Mouse (Mus musculus) hindbrain, embryonic 16.5 days (tissue): Measurements from ENCODE around the gene Rps12. TPM values are rescaled to one million over a fixed set of nuclear protein-coding genes. Genes with fewer than 3 reads are reported as not detected.
A peak's percentile ranks its signal among the peaks of the same experiment; 100 is the strongest.

Experiments
- ATAC-seq: fragments of 200-750 bp; cut with Nextera tagmentation; 2 replicates; pipeline ENCODE4 v1.8.0; 2017; ENCODE audit warnings: moderate TSS enrichment, moderate library complexity
- H3K27ac ChIP-seq: fragments of 300-500 bp; sonication (generic); 2 replicates; pipeline ENCODE4 v1.5.1; 2014; ENCODE audit warnings: low read depth, mild to moderate bottlenecking, control low read depth, low read length, moderate library complexity
- H3K27me3 ChIP-seq: fragments of 300-500 bp; sonication (generic); replicated peaks from 2 replicates; pipeline ENCODE4 v1.6.1; 2014; ENCODE audit warnings: low read length; ENCODE audit not compliant: control insufficient read depth, insufficient read depth
- H3K36me3 ChIP-seq: fragments of 300-500 bp; sonication (generic); 2 replicates; pipeline ENCODE4 v1.6.1; 2014; ENCODE audit warnings: mild to moderate bottlenecking, low read length, moderate library complexity, mixed read lengths; ENCODE audit not compliant: control insufficient read depth, insufficient read depth
- H3K4me1 ChIP-seq: fragments of 300-500 bp; sonication (generic); 2 replicates; pipeline ENCODE4 v1.6.1; 2014; ENCODE audit warnings: low read depth, low read length; ENCODE audit not compliant: control insufficient read depth, insufficient read depth
- H3K4me2 ChIP-seq: fragments of 300-500 bp; sonication (generic); 2 replicates; pipeline ENCODE4 v1.6.1; 2014; ENCODE audit warnings: mild to moderate bottlenecking, low read length, control low read depth, moderate library complexity
- H3K4me3 ChIP-seq: fragments of 300-500 bp; sonication (generic); 2 replicates; pipeline ENCODE4 v1.5.1; 2014; ENCODE audit warnings: mild to moderate bottlenecking, low read length, control low read depth, moderate library complexity
- H3K9ac ChIP-seq: fragments of 300-500 bp; sonication (generic); 2 replicates; pipeline ENCODE4 v1.6.1; 2014; ENCODE audit warnings: low read depth, mild to moderate bottlenecking, control low read depth, low read length, moderate library complexity
- H3K9me3 ChIP-seq: fragments of 300-500 bp; sonication (generic); 2 replicates; pipeline ENCODE4 v1.6.1; 2014; ENCODE audit warnings: mild to moderate bottlenecking, low read length, moderate library complexity; ENCODE audit not compliant: control insufficient read depth
- WGBS: fragments of 180-500 bp; shearing (Covaris S2); extraction: QIAGEN DNeasy Blood & Tissue Kit; methylation state at CpG from one replicate; pipeline ENCODE4 v1.1.7; 2014; 5-methylcytosine and 5-hydroxymethylcytosine counted together
- polyA plus RNA-seq: library from polyadenylated mRNA; unstranded; fragments of >200 nt; fragmentation: Nextera tagmentation; extraction: Ambion mirVana; gene quantifications from 2 replicates; pipeline ENCODE4 v1.2.1, GENCODE M21; 2015

The Rps12 gene
- polyA plus RNA-seq, 1 experiment from 2014 or later = 82.7 TPM

GRCm38 (mm10) chr10:23806201-23806600 is 19.1 kb upstream of the Rps12 start:
- H3K4me1 ChIP-seq = no peaks in the 10 kb centered on the region
- no peaks in the 10 kb centered on the region for H3K27me3 ChIP-seq
- no peak overlapping the region for H3K9ac ChIP-seq
- no peak for ATAC-seq
- H3K4me3 ChIP-seq = no peak overlapping the region
- H3K9me3 ChIP-seq = no peaks in the 10 kb centered on the region
- WGBS = 25% methylated on average over 4 of the region's 4 CpGs
- no peak overlapping the region for H3K4me2 ChIP-seq
- peaks cover 5% of the 10 kb centered on the region; the same call in 1 of the 2 replicates for H3K36me3 ChIP-seq
- H3K27ac ChIP-seq = no peak overlapping the region

GRCm38 (mm10) chr10:23804665-23805064 is 17.6 kb upstream of the Rps12 start:
- Histone ChIP-seq H3K27me3 (no peaks in the 10 kb centered on the region), H3K4me2 (no peak overlapping the region), H3K9ac (no peak overlapping the region), H3K36me3 (peaks cover 2% of the 10 kb centered on the region; the same call in 1 of the 2 replicates), H3K27ac (no peak overlapping the region), H3K4me3 (no peak overlapping the region), H3K9me3 (no peaks in the 10 kb centered on the region), H3K4me1 (no peaks in the 10 kb centered on the region)
- no peak for ATAC-seq
- WGBS = 61% methylated on average over 3 of the region's 3 CpGs

- no peak for ATAC-seq
- Histone ChIP-seq H3K27ac (no peak overlapping the region), H3K9ac (no peak overlapping the region), H3K4me2 (no peak overlapping the region), H3K9me3 (no peaks in the 10 kb centered on the region), H3K27me3 (no peaks in the 10 kb centered on the region), H3K4me3 (no peak overlapping the region), H3K4me1 (no peaks in the 10 kb centered on the region), H3K36me3 (peaks cover 2% of the 10 kb centered on the region; the same call in 1 of the 2 replicates)
- 69% methylated on average over 3 of the region's 3 CpGs for WGBS
Measured at GRCm38 (mm10) chr10:23802911-23803310, 15.8 kb upstream of the Rps12 start.

- Histone ChIP-seq H3K9me3 (no peaks in the 10 kb centered on the region), H3K4me3 (no peak overlapping the region), H3K9ac (no peak overlapping the region), H3K27me3 (no peaks in the 10 kb centered on the region), H3K27ac (no peak overlapping the region), H3K36me3 (peaks cover 2% of the 10 kb centered on the region; the same call in 1 of the 2 replicates), H3K4me1 (peaks cover 6% of the 10 kb centered on the region), H3K4me2 (no peak overlapping the region)
- ATAC-seq = no peak
- WGBS = 15% methylated on average over 3 of the region's 3 CpGs
Measured at GRCm38 (mm10) chr10:23799933-23800332, 12.9 kb upstream of the Rps12 start.

- 78% methylated on average over 1 of the region's 1 CpGs for WGBS
- H3K4me3 ChIP-seq = peak overlapping the region; percentile 10; the same call in 1 of the 2 replicates
- H3K9me3 ChIP-seq = no peaks in the 10 kb centered on the region
- H3K36me3 ChIP-seq = no peaks in the 10 kb centered on the region
- ATAC-seq = no peak
- no peak overlapping the region for H3K9ac ChIP-seq
- H3K27me3 ChIP-seq = no peaks in the 10 kb centered on the region
- H3K4me1 ChIP-seq = peaks cover 6% of the 10 kb centered on the region
- peak overlapping the region; percentile 66 for H3K4me2 ChIP-seq
- no peak overlapping the region for H3K27ac ChIP-seq
Measured at GRCm38 (mm10) chr10:23798142-23798541, 11.1 kb upstream of the Rps12 start.

GRCm38 (mm10) chr10:23797606-23798005 is 10.5 kb upstream of the Rps12 start:
- H3K27me3 ChIP-seq = no peaks in the 10 kb centered on the region
- peaks cover 6% of the 10 kb centered on the region for H3K4me1 ChIP-seq
- no peaks in the 10 kb centered on the region for H3K36me3 ChIP-seq
- peak overlapping the region; percentile 87 for H3K9ac ChIP-seq
- no peaks in the 10 kb centered on the region for H3K9me3 ChIP-seq
- peak overlapping the region; percentile 71 for H3K4me3 ChIP-seq
- peak overlapping the region; percentile 66 for H3K4me2 ChIP-seq
- 11% methylated on average over 3 of the region's 3 CpGs for WGBS
- no peak overlapping the region for H3K27ac ChIP-seq
- ATAC-seq = no peak; the same call in 1 of the 2 replicates

- peak within 1 kb of the TSS; percentile 66 for H3K4me2 ChIP-seq
- peak; percentile 79 for ATAC-seq
- WGBS = 3% methylated on average over 43 of the region's 43 CpGs
Measured at GRCm38 (mm10) chr10:23796551-23797503, 9.8 kb upstream of the Rps12 start, which contains the start of gene Slc18b1. Gene Slc18b1, plus strand, starts transcription at chr10:23796986.

GRCm38 (mm10) chr10:23795871-23796520 is 8.9 kb upstream of the Rps12 start:
- peak; percentile 8; the same call in 1 of the 2 replicates for ATAC-seq
- Histone ChIP-seq H3K4me1 (peaks cover 6% of the 10 kb centered on the region), H3K9ac (peak overlapping the region; percentile 87), H3K27ac (no peak overlapping the region), H3K4me3 (peak overlapping the region; percentile 71), H3K27me3 (no peaks in the 10 kb centered on the region), H3K9me3 (no peaks in the 10 kb centered on the region), H3K4me2 (peak overlapping the region; percentile 66), H3K36me3 (no peaks in the 10 kb centered on the region)
- WGBS = 56% methylated on average over 9 of the region's 9 CpGs

More at GRCm38 (mm10) chr10:23796551-23797503, 9.8 kb upstream of the Rps12 start, which contains the start of gene Slc18b1:
- Histone ChIP-seq H3K36me3 (no peaks in the 10 kb centered on the region), H3K27me3 (no peaks in the 10 kb centered on the region), H3K27ac (peak within 1 kb of the TSS; percentile 76), H3K4me1 (peaks cover 6% of the 10 kb centered on the region), H3K9ac (peak within 1 kb of the TSS; percentile 87), H3K9me3 (no peaks in the 10 kb centered on the region), H3K4me3 (peak within 1 kb of the TSS; percentile 71)
